Mouse (Mus musculus) lung, embryonic 16.5 days (tissue): ENCODE measurements around the gene Pkdcc. TPM values are rescaled to one million over a fixed set of nuclear protein-coding genes. Genes with fewer than 3 reads are reported as not detected.
A peak's percentile ranks its signal among the peaks of the same experiment; 100 is the strongest.

Experiments
- ATAC-seq: fragments of 200-750 bp; cut with Nextera tagmentation; 2 replicates; pipeline ENCODE4 v1.8.0; 2017; ENCODE audit warnings: low read depth, mild to moderate bottlenecking, moderate library complexity
- H3K27ac ChIP-seq: fragments of 300-500 bp; sonication (generic); 2 replicates; pipeline ENCODE4 v1.5.1; 2014; ENCODE audit warnings: mild to moderate bottlenecking, control low read depth, low read length
- H3K27me3 ChIP-seq: fragments of 300-500 bp; sonication (generic); 2 replicates; pipeline ENCODE4 v1.6.1; 2014; ENCODE audit warnings: low read depth, low read length, mixed read lengths; ENCODE audit not compliant: control insufficient read depth, insufficient read depth
- H3K36me3 ChIP-seq: fragments of 300-500 bp; sonication (generic); 2 replicates; pipeline ENCODE4 v1.6.1; 2014; ENCODE audit warnings: low read length; ENCODE audit not compliant: control insufficient read depth, insufficient read depth
- H3K4me1 ChIP-seq: fragments of 300-500 bp; sonication (generic); replicated peaks from 2 replicates; pipeline ENCODE4 v1.6.1; 2014; ENCODE audit warnings: low read length, mixed read lengths; ENCODE audit not compliant: control insufficient read depth, insufficient read depth
- H3K4me2 ChIP-seq: fragments of 300-500 bp; sonication (generic); 2 replicates; pipeline ENCODE4 v1.6.1; 2014; ENCODE audit warnings: low read depth, low read length, control low read depth
- H3K4me3 ChIP-seq: fragments of 300-500 bp; sonication (generic); 2 replicates; pipeline ENCODE4 v1.5.1; 2014; ENCODE audit warnings: mild to moderate bottlenecking, low read length, control low read depth
- H3K9ac ChIP-seq: fragments of 300-500 bp; sonication (generic); 2 replicates; pipeline ENCODE4 v1.6.1; 2014; ENCODE audit warnings: low read length, control low read depth
- H3K9me3 ChIP-seq: fragments of 300-500 bp; sonication (generic); 2 replicates; pipeline ENCODE4 v1.6.1; 2016; ENCODE audit warnings: low read length; ENCODE audit not compliant: control insufficient read depth
- WGBS: fragments of 180-500 bp; shearing (Covaris S2); extraction: QIAGEN DNeasy Blood & Tissue Kit; methylation state at CpG from one replicate; pipeline ENCODE4 v1.1.7; 2014; 5-methylcytosine and 5-hydroxymethylcytosine counted together
- polyA plus RNA-seq: library from polyadenylated mRNA; unstranded; fragments of >200 nt; fragmentation: Nextera tagmentation; extraction: Ambion mirVana; gene quantifications from 2 replicates; pipeline ENCODE4 v1.2.1, GENCODE M21; 2015

Gene Pkdcc
- polyA plus RNA-seq, 1 experiment from 2014 or later = 9.2 TPM

- Histone ChIP-seq H3K9me3 (no peaks in the 10 kb centered on the region), H3K27me3 (no peaks in the 10 kb centered on the region), H3K36me3 (peaks cover 15% of the 10 kb centered on the region), H3K27ac (peak overlapping the region; percentile 24; the same call in 1 of the 2 replicates), H3K4me1 (peaks cover 41% of the 10 kb centered on the region), H3K4me2 (peak overlapping the region; percentile 85), H3K4me3 (no peak overlapping the region), H3K9ac (peak overlapping the region; percentile 33)
- no peak for ATAC-seq
- WGBS = 69% methylated on average over 6 of the region's 6 CpGs
Measured at GRCm38 (mm10) chr17:83218722-83219121, 3.6 kb downstream of the Pkdcc start.

GRCm38 (mm10) chr17:83219351-83220287 is 4.5 kb downstream of the Pkdcc start:
- Histone ChIP-seq H3K27me3 (no peaks in the 10 kb centered on the region), H3K4me3 (no peak overlapping the region), H3K9ac (peak overlapping the region; percentile 33; the same call in 1 of the 2 replicates), H3K27ac (peak overlapping the region; percentile 24), H3K4me2 (peak overlapping the region; percentile 85; the same call in 1 of the 2 replicates), H3K4me1 (peaks cover 37% of the 10 kb centered on the region), H3K36me3 (peaks cover 22% of the 10 kb centered on the region), H3K9me3 (no peaks in the 10 kb centered on the region)
- 47% methylated on average over 14 of the region's 14 CpGs for WGBS
- ATAC-seq = peak; percentile 16

GRCm38 (mm10) chr17:83220954-83221538 is 6.0 kb downstream of the Pkdcc start:
- H3K9me3 ChIP-seq = no peaks in the 10 kb centered on the region
- no peak overlapping the region for H3K4me3 ChIP-seq
- H3K9ac ChIP-seq = no peak overlapping the region
- no peaks in the 10 kb centered on the region for H3K27me3 ChIP-seq
- H3K36me3 ChIP-seq = peaks cover 23% of the 10 kb centered on the region
- H3K4me1 ChIP-seq = peaks cover 37% of the 10 kb centered on the region
- no peak overlapping the region for H3K4me2 ChIP-seq
- no peak for ATAC-seq
- WGBS = 85% methylated on average over 18 of the region's 18 CpGs
- no peak overlapping the region for H3K27ac ChIP-seq

DNA sequence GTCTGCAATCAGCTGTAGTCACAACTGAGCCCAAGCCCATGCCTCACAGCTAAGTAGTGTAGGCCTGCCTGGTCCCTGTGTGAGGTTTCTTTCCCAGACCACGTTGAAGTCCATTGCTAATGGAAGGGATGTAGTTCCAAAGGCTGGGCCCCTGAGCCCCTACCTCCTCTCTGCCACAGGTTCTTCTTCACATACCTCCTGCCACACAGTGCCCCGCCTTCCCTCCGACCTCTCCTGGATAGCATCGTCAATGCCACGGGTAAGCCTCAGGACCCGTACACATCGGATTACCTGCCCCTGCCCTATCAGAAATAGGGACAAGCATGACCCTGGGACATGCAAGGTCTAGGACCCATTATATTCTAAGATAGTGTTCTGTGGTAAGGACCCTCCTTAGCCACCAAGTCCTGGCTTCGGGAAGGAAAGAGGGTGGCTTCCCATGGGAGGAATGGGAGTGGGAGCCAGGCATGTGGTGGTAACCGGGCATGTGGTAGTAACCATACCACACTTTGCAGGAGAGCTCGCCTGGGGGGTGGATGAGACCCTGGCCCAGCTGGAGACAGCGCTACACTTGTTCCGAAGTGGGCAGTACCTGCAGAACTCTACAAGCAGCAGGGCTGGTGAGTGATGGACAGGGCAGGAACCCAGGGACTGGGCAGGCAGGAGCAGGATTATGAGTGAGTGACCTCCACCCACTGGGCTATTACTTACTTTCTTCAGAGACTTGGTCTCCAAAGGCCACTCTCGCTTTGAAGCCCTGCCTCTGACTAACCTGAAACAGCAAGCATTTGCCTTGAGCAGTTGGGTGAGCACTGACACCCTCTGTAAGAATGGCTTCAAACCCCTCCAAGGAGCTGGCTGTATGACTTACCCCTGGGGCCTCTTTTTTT is 6.8 kb downstream of the Pkdcc start:
- Histone ChIP-seq H3K27me3 (no peaks in the 10 kb centered on the region), H3K36me3 (peaks cover 23% of the 10 kb centered on the region), H3K4me1 (peaks cover 32% of the 10 kb centered on the region), H3K4me2 (no peak overlapping the region), H3K4me3 (no peak overlapping the region), H3K27ac (no peak overlapping the region), H3K9ac (no peak overlapping the region), H3K9me3 (no peaks in the 10 kb centered on the region)
- no peak for ATAC-seq
- WGBS = 85% methylated on average over 13 of the region's 13 CpGs

- Histone ChIP-seq H3K4me3 (no peak overlapping the region), H3K27ac (no peak overlapping the region), H3K4me2 (no peak overlapping the region), H3K4me1 (peaks cover 24% of the 10 kb centered on the region), H3K36me3 (peaks cover 23% of the 10 kb centered on the region), H3K27me3 (no peaks in the 10 kb centered on the region), H3K9ac (no peak overlapping the region), H3K9me3 (no peaks in the 10 kb centered on the region)
- ATAC-seq = no peak
- 48% methylated on average over 3 of the region's 3 CpGs for WGBS
Measured at GRCm38 (mm10) chr17:83222705-83223104, 7.6 kb downstream of the Pkdcc start.

GRCm38 (mm10) chr17:83224451-83224971 is 9.4 kb downstream of the Pkdcc start:
- Histone ChIP-seq H3K27ac (no peak overlapping the region), H3K4me2 (no peak overlapping the region), H3K4me1 (peaks cover 7% of the 10 kb centered on the region), H3K4me3 (no peak overlapping the region), H3K9ac (no peak overlapping the region), H3K9me3 (no peaks in the 10 kb centered on the region), H3K36me3 (peaks cover 23% of the 10 kb centered on the region), H3K27me3 (no peaks in the 10 kb centered on the region)
- 73% methylated on average over 13 of the region's 13 CpGs for WGBS
- ATAC-seq = no peak

GRCm38 (mm10) chr17:83226395-83226986 is 11.4 kb downstream of the Pkdcc start:
- Histone ChIP-seq H3K9ac (no peak overlapping the region), H3K36me3 (peaks cover 16% of the 10 kb centered on the region), H3K27me3 (no peaks in the 10 kb centered on the region), H3K4me1 (no peaks in the 10 kb centered on the region), H3K4me3 (no peak overlapping the region), H3K27ac (no peak overlapping the region), H3K9me3 (no peaks in the 10 kb centered on the region), H3K4me2 (no peak overlapping the region)
- no peak for ATAC-seq
- 65% methylated on average over 8 of the region's 8 CpGs for WGBS

DNA sequence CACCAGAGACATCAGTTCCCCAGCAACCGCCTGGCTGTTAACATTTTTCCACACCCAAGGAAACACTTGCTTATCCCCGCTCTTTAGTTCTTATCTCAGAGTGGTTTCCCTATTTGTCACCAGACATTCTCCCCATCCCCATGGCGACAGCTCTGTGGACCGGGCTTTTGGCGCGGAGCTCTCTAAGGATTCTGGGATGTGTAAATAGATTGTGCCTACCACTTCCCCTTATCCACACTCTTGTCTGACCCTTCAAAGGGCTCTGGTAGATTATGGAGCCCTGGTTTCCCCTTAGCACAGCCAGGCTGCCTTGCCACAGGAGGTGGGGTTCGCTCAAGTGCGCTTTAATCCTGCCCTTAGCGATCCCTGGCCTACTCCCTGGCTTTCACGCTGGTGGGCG is 16.3 kb downstream of the Pkdcc start:
- WGBS = 41% methylated on average over 11 of the region's 11 CpGs
- H3K36me3 ChIP-seq = no peaks in the 10 kb centered on the region
- no peaks in the 10 kb centered on the region for H3K27me3 ChIP-seq
- 0 out of 2 replicates have a peak, but pooled peaks cover 4% of the 10 kb centered on the region for H3K4me1 ChIP-seq
- ATAC-seq = peak; percentile 89
- no peak overlapping the region for H3K9ac ChIP-seq
- no peak overlapping the region; the same call in 1 of the 2 replicates for H3K27ac ChIP-seq
- H3K4me3 ChIP-seq = no peak overlapping the region
- peak overlapping the region; percentile 21 for H3K4me2 ChIP-seq
- H3K9me3 ChIP-seq = no peaks in the 10 kb centered on the region
